Mouse (Mus musculus) erythroblast, embryonic 14.5 days (primary cell): ENCODE data around the gene Pafah1b3. TPM values are rescaled to one million over a fixed set of nuclear protein-coding genes. Genes with fewer than 3 reads are reported as not detected.
"Not testable (repeated sequence)": the region's sequence is repeated elsewhere in the genome, so short reads cannot be mapped to it uniquely, and the experiment has no call there.

ENCODE experiments used
- H3K27me3 ChIP-seq: 2 replicates; pipeline ENCODE4 v1.6.1; 2012; ENCODE audit warnings: inconsistent platforms; ENCODE audit not compliant: control insufficient read depth
- H3K36me3 ChIP-seq: 2 replicates; pipeline ENCODE4 v1.6.1; 2012; ENCODE audit warnings: mild to moderate bottlenecking, inconsistent platforms; ENCODE audit not compliant: control insufficient read depth
- H3K4me1 ChIP-seq: 2 replicates; pipeline ENCODE4 v1.6.1; 2012; ENCODE audit warnings: inconsistent platforms; ENCODE audit not compliant: control insufficient read depth
- H3K4me3 ChIP-seq: replicated peaks from 2 replicates; pipeline ENCODE3; 2012; ENCODE audit warnings: moderate library complexity, mild to moderate bottlenecking, inconsistent platforms
- H3K9me3 ChIP-seq: 2 replicates; pipeline ENCODE4 v1.6.1; 2012; ENCODE audit warnings: low read length, inconsistent platforms, mixed read lengths; ENCODE audit not compliant: control insufficient read depth
- GATA1 ChIP-seq: IDR thresholded peaks from 2 replicates; pipeline ENCODE4 v1.6.1; 2012; ENCODE audit warnings: low read length, inconsistent platforms, mixed read lengths
- TAL1 ChIP-seq: IDR thresholded peaks from 3 replicates; pipeline ENCODE4 v1.6.1; 2012; ENCODE audit warnings: low read length, inconsistent platforms, mixed read lengths
- polyA plus RNA-seq: library from polyadenylated mRNA; stranded (reverse); fragments of >175 nt; gene quantifications from 2 replicates; pipeline ENCODE4 v1.2.3, GENCODE M21; 2012

Gene Pafah1b3
- polyA plus RNA-seq, 1 experiment: 1.2 TPM

GRCm38 (mm10) chr7:25266180-25266962, 31.4 kb downstream of the Pafah1b3 start:
- H3K27me3 ChIP-seq: no peaks in the 10 kb centered on the region
- peaks cover 19% of the 10 kb centered on the region for H3K36me3 ChIP-seq
- peaks cover 54% of the 10 kb centered on the region for H3K4me1 ChIP-seq
- H3K9me3 ChIP-seq: no peaks in the 10 kb centered on the region
- H3K4me3 ChIP-seq: peak overlapping the region; percentile 88
- TF ChIP-seq GATA1: no peak
- no peak for TF ChIP-seq TAL1

- not testable (repeated sequence) for H3K9me3 ChIP-seq, H3K4me3 ChIP-seq, H3K27me3 ChIP-seq
- H3K36me3 ChIP-seq: peaks cover 13% of the 10 kb centered on the region
- peaks cover 48% of the 10 kb centered on the region for H3K4me1 ChIP-seq
Measured at GRCm38 (mm10) chr7:25265743-25266142, 32.0 kb downstream of the Pafah1b3 start.

GRCm38 (mm10) chr7:25263968-25264870, 33.6 kb downstream of the Pafah1b3 start:
- H3K4me3 ChIP-seq: no peak overlapping the region
- TF ChIP-seq GATA1: no peak
- no peak for TF ChIP-seq TAL1
- H3K36me3 ChIP-seq: no peaks in the 10 kb centered on the region
- peaks cover 12% of the 10 kb centered on the region for H3K9me3 ChIP-seq
- no peaks in the 10 kb centered on the region for H3K27me3 ChIP-seq
- peaks cover 33% of the 10 kb centered on the region for H3K4me1 ChIP-seq

GRCm38 (mm10) chr7:25261896-25262295, 35.9 kb downstream of the Pafah1b3 start:
- peaks cover 19% of the 10 kb centered on the region for H3K4me1 ChIP-seq
- H3K27me3 ChIP-seq: no peaks in the 10 kb centered on the region; the same call in 1 of the 2 replicates
- H3K36me3 ChIP-seq: no peaks in the 10 kb centered on the region
- H3K9me3 ChIP-seq: peaks cover 15% of the 10 kb centered on the region
- H3K4me3 ChIP-seq: no peak overlapping the region
- no peak for TF ChIP-seq TAL1
- TF ChIP-seq GATA1: no peak

GRCm38 (mm10) chr7:25251822-25252221, 46.0 kb downstream of the Pafah1b3 start:
- peaks cover 50% of the 10 kb centered on the region for H3K4me1 ChIP-seq
- no peak overlapping the region for H3K4me3 ChIP-seq
- H3K9me3 ChIP-seq: no peaks in the 10 kb centered on the region
- TF ChIP-seq TAL1: no peak
- TF ChIP-seq GATA1: no peak
- H3K27me3 ChIP-seq: peaks cover 29% of the 10 kb centered on the region
- no peaks in the 10 kb centered on the region for H3K36me3 ChIP-seq

- H3K27me3 ChIP-seq: peaks cover 28% of the 10 kb centered on the region
- TF ChIP-seq TAL1 (no peak), GATA1 (no peak)
- H3K4me3 ChIP-seq: peak overlapping the region; percentile 91
- H3K36me3 ChIP-seq: peaks cover 3% of the 10 kb centered on the region; the same call in 1 of the 2 replicates
- peaks cover 56% of the 10 kb centered on the region for H3K4me1 ChIP-seq
- no peaks in the 10 kb centered on the region for H3K9me3 ChIP-seq
Measured at GRCm38 (mm10) chr7:25251071-25251791, 46.6 kb downstream of the Pafah1b3 start.

- peaks cover 58% of the 10 kb centered on the region for H3K4me1 ChIP-seq
- H3K27me3 ChIP-seq: peaks cover 25% of the 10 kb centered on the region
- H3K36me3 ChIP-seq: peaks cover 12% of the 10 kb centered on the region
- H3K4me3 ChIP-seq: peak within 1 kb of the TSS; percentile 91
- TF ChIP-seq TAL1: no peak
- no peak for TF ChIP-seq GATA1
- no peaks in the 10 kb centered on the region for H3K9me3 ChIP-seq
Measured at GRCm38 (mm10) chr7:25250141-25250972, 47.4 kb downstream of the Pafah1b3 start, which contains the start of gene Erf. Gene Erf, minus strand, starts transcription at chr7:25250761.

- TF ChIP-seq TAL1 (no peak), GATA1 (no peak)
- H3K4me1 ChIP-seq: peaks cover 61% of the 10 kb centered on the region
- H3K27me3 ChIP-seq: peaks cover 25% of the 10 kb centered on the region
- H3K36me3 ChIP-seq: peaks cover 20% of the 10 kb centered on the region
- no peaks in the 10 kb centered on the region for H3K9me3 ChIP-seq
- peak overlapping the region; percentile 91 for H3K4me3 ChIP-seq
Measured at GRCm38 (mm10) chr7:25249314-25250140, 48.3 kb downstream of the Pafah1b3 start.
